Mouse (Mus musculus) lung, adult 2 months (tissue): Measurements from ENCODE around the gene Safb.

Source experiments
- CTCF ChIP-seq: fragments of 200-500 bp; IDR thresholded peaks from 2 replicates; pipeline ENCODE4 v1.5.1; 2011; ENCODE audit warnings: mild to moderate bottlenecking, low read length, control low read depth; ENCODE audit not compliant: insufficient read depth
- POLR2A ChIP-seq: fragments of 200-500 bp; IDR thresholded peaks from 2 replicates; pipeline ENCODE4 v1.6.1; 2011; ENCODE audit warnings: low read depth, mild to moderate bottlenecking, control low read depth, low read length, borderline replicate concordance; ENCODE audit errors: extremely low read depth

DNA sequence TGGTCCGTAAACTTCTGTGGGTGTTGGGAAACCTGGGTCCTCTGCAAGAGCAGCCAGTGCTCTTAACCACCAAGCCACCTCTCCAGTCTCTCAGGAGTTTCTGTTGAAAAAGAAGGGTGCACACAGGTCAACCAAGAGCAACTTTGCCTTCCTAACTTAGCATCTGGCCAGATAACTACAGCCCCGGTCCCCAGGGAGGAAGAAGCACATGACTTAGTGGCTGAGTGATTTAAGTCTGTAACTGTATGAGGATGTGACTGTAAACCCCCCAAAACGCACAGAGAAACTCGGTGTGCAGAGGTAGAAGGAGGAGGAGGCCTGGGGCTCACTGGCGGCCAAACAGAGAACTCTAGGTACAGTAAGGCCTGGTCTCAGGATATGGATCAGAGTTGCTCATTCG, 49.4 kb downstream of the Safb start:
- no peak for TF ChIP-seq CTCF
- no peak for TF ChIP-seq POLR2A
